Mouse (Mus musculus) E14TG2a.4 (cell line): ENCODE data around the gene Pou2f3.

Experiments used
- CTCF ChIP-seq: conservative IDR thresholded peaks from 2 replicates; pipeline ENCODE4 v1.5.1; 2014; ENCODE audit warnings: low read length
- NANOG ChIP-seq: IDR thresholded peaks from 2 replicates; pipeline ENCODE4 v1.6.1; 2014; ENCODE audit warnings: borderline replicate concordance, low read length, mixed read lengths
- POU5F1 ChIP-seq: IDR thresholded peaks from 2 replicates; pipeline ENCODE4 v1.6.1; 2014; ENCODE audit warnings: low read length, borderline replicate concordance

GRCm38 (mm10) chr9:43083441-43084055, 126.6 kb downstream of the Pou2f3 start:
- TF ChIP-seq CTCF, result no peak
- peak; percentile 36; the same call in 1 of the 2 replicates for TF ChIP-seq NANOG
- no peak for TF ChIP-seq POU5F1
